Mouse (Mus musculus) colon, adult 2 months (tissue): Measurements from ENCODE around the gene Drap1. TPM values are rescaled to one million over a fixed set of nuclear protein-coding genes. Genes with fewer than 3 reads are reported as not detected.

Experiments used
- polyA plus RNA-seq: library from polyadenylated mRNA; depleted of rRNA; stranded (reverse); fragments of >200 nt; gene quantifications from 2 replicates; pipeline ENCODE4 v1.2.3, GENCODE M21; 2012; rRNA removed

The Drap1 gene
- polyA plus RNA-seq = 95.7 and 96.8 TPM in 2 replicates

DNA sequence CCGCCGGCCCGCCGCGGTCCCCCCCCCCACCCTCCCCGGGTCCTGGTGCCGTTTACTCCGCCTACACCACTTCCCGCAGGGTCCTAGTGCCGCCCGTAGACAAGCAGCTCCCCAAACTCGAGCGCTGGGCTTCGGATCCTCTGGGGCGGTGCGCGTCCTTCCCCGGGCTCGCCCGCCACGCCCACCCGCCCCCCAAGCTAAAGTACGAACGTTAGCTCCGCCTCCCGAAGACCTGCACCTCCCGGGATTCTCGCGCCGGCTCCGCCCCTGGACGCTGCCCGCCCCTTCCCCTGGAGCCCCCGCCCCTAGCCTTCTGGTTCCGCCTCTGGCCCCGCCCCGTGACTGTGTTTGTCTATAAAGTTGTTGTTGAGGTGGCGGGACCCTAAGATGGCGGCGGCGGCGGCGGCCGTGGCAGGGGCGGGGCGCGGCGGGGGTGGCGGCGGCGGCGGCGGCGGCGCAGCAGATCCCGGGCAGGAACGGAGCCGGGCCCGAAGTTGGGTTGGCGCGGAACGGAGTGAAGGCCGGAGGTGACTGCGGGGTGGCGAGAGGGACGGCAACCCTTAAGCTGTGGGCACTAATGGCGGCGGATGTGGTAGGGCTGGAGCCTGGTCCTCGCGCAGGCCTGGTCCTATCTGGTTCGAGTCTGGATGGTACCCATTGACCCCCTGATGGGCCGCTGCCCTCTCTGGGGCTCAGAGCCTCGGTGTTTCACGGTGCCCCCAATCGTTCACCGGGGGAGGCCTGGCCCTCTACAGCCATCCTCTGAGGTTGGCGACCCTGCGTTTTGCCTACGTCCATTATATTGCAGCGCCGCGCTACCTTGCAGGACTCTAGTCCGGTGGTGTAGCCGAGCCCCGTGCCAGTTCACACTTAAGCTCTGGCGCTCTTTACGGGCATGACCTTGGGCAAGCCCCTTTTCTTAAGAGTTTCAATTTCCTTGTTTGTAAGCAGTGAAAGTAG, at the start of gene Drap1, which contains the start of gene AI837181:
TSS of gene Drap1 (minus strand) at position 198 of the 960 bp plus-strand sequence.
TSS of gene AI837181 (plus strand) at position 363 of the 960 bp plus-strand sequence.

DNA sequence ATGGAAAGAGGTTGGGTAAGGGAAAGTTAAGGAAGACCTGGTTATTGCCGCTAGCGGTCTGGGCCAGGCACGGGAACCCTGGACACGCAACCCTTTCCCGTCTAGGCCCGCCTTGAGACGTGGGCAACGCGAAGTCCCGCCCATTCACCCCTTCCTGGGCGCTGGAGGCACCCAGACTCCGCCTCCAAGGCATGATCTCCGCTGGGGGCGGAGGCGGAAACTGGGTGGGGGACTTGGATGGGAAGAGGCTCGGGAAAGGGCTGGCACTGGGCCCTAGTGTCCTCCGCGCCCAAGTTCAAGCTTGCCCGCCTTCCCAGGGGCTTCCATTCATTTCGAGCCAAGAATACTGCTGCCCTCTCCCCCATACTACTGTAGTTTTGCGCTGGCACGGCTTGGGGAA, 48.9 kb upstream of the Drap1 start, which contains the start of gene Efemp2:
TSS of gene Efemp2 (plus strand) at position 235 of the 400 bp plus-strand sequence.

DNA sequence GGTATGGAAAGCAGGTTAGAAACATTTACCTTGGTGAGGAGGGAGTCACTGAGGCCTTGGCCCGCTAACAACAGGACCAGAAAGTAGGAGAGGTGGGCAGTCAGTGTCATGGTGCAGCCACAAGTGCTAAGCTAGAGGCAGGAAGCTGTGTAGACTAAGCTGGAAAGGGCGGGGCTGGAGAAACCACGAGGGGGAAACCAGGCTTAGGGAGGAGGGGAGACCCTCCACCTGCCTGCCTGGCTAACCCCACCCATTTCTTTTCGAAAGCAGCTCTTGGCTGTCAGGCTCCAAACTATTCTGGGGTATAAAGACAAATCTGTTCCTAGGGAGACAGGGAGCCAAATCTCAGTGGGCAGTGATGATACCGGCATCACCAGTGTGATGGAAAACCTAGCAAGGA, 43.6 kb upstream of the Drap1 start, which contains the start of gene Ctsw:
TSS of gene Ctsw (minus strand) at position 134 of the 400 bp plus-strand sequence.

DNA sequence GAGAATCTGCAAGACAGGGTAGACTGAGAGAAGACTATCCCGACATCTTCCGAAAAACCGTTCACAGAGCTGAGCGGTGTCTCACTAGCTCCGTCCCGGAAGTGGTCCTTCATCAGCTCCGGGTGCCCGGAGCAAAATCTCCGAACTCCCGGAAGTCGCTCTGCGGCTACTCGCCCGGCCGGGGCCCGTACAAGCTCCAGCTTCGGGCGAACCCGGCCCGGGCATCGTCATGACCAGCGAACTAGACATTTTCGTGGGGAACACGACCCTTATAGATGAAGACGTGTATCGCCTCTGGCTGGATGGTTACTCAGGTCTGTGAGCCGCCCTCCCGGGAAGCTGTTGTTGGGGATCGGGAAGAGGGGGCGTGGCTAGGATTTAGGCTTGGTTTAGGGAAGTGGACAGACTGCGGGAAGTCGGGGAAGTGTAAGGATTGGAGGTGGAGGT, 35.7 kb upstream of the Drap1 start, which contains the start of gene Fibp:
TSS of gene Fibp (plus strand) at position 151 of the 447 bp plus-strand sequence.

DNA sequence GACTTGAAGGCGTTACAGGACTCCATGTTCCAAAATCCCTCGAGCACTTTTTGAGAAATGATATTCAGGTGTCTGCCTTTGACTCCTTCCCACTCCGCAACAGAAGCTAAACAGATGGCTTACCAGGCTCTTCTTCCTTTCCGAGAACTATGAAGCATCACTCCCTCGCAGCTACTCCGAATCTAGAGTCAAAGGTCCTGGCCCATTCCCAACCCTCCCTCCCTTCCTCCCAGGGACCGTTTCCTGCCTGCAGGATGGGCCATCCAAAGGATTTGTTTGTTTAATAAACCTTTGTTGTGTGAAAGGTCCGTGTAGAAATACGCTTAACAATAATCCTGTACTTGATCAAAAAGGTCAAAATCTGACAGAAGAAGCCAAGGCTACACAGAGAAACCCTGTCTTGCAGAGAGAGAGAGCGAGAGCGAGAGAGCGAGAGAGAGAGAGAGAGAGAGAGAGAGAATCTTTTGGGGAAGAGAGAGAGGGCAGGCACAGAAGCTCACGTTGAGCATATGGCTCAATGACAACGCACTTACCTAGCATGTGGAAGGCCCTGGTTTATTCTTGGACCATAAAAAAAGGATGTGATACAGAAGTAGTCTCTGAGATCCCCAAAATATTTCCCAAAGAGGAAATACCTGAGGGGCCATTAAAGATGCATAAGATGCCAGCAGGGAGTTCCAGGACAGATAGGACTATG, 33.1 kb upstream of the Drap1 start, which contains the start of gene Ccdc85b:
TSS of gene Ccdc85b (minus strand) at position 149 of the 697 bp plus-strand sequence.

DNA sequence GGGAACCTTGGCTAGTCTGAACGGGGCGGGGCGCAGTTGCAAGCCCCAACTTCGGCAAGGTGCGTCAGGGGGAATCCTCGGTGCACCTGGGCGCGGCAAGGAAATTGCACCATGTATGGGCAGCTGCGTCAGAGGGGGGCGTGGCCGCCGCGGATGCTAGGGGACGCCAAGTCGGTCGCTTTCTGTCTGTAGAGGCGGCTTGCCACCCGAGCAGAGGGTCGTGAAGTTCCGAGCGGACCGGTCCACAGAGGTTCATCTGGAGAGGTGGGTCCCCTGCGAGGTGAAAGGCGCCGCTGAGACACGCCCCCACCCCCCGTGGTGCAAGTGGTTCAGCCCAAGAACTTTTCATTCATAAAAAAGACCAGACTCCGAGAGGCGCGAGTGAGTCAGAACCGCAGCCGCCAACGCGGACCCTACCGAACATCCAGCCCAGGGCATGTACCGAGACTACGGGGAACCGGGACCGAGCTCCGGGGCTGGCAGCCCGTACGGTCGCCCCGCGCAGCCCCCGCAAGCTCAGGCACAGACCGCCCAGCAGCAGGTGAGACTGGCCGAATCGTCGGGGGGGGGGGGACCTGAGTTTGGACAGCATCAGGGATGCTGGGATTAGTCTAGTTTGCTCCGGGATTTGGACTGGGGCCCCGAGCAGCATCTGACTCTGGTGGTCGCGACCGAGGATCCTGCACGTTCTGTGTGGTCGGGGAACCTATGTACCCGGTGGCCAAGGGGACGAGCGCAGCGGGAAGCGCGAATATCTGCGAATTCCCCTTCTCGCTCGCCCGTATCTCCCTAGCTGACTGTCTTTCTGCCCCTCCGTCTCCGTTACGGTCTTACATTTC, 23.0 kb upstream of the Drap1 start, which contains the start of gene Fosl1:
TSS of gene Fosl1 (plus strand) at position 33 of the 839 bp plus-strand sequence.

DNA sequence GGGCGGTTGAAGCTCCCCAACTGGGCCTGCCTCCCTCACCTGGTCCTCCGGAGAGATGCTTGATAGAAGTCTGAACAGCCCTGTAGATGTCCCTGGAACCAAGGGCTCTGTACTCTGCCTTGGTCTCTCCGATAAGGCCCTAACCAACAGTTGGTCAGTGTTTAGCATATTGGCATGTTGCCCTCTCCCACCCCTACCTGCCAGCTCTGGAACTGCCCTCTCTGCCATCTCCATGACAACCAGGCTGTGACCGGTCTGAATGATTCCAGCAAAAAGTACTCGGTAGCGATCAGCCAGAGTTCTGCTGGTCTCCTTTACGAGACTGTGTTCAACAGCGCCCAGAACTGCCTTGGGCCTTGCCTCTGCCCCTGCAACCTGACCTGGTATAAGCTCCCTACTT, 22.5 kb downstream of the Drap1 start, which contains the start of gene Tsga10ip:
TSS of gene Tsga10ip (minus strand) at position 234 of the 400 bp plus-strand sequence.

DNA sequence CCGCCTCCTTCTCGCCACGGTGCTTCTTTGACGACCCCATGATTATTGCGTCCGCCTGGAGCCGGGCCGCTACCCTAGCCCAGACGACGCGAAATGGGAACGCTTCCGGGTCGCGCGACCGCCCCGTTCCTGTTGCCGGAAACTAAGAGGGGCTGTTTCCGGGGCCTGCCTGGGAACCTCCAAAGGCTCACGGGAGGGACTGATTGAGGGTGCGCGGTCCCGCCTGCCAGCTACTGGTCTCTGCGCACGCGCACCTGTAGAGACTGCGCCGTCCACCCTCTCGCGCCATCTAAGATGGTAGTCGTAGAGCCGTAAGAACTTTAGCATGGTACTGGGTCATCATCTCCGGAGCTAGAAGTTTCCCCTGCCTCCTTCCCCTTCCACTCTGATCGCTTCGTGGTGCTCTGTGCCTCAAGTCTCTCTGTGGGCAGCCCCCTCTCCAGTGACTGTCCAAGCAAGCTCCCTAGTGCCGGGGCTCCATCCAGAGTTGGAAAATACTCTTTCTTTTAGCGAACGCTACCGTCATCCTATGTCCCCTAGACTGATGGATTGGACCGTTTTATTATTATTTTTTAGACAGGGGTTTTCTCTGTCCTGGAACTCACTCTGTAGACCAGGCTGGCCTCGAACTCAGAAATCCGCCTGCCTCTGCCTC, 36.1 kb downstream of the Drap1 start, which contains the start of gene Sart1:
TSS of gene Sart1 (minus strand) at position 116 of the 655 bp plus-strand sequence.

Other genes with a start within 250 kb of the Drap1 start
- 12.2 and 14.3 TPM in 2 replicates for gene Pacs1, start 151.9 kb downstream of the Drap1 start, polyA plus RNA-seq
- gene Sf3b2, start 129.5 kb downstream of the Drap1 start, polyA plus RNA-seq = 98.0 and 109 TPM in 2 replicates
- 0.16 and 0.31 TPM in 2 replicates for gene Gal3st3, start 126.6 kb downstream of the Drap1 start, polyA plus RNA-seq
- not detected in 2 replicates for gene Catsper1, start 89.2 kb downstream of the Drap1 start, polyA plus RNA-seq
- gene Cst6, start 75.4 kb downstream of the Drap1 start, polyA plus RNA-seq = 7.1 and 14.1 TPM in 2 replicates
- gene Eif1ad, start 58.2 kb downstream of the Drap1 start, polyA plus RNA-seq = 19.8 and 21.3 TPM in 2 replicates
- 71.2 and 91.0 TPM in 2 replicates for gene Banf1, start 57.8 kb downstream of the Drap1 start, polyA plus RNA-seq
- 15.2 and 19.0 TPM in 2 replicates for gene Sart1, start 36.3 kb downstream of the Drap1 start, polyA plus RNA-seq
- 0.33 and 1.9 TPM in 2 replicates for gene Tsga10ip, start 22.5 kb downstream of the Drap1 start, polyA plus RNA-seq
- gene AI837181, start 165 bp upstream of the Drap1 start, polyA plus RNA-seq = 85.1 and 96.6 TPM in 2 replicates
- 1.3 and 4.0 TPM in 2 replicates for gene Fosl1, start 22.6 kb upstream of the Drap1 start, polyA plus RNA-seq
- 10.3 and 10.6 TPM in 2 replicates for gene Ccdc85b, start 32.9 kb upstream of the Drap1 start, polyA plus RNA-seq
- gene Fibp, start 35.6 kb upstream of the Drap1 start, polyA plus RNA-seq = 124 and 150 TPM in 2 replicates
- gene Ctsw, start 43.5 kb upstream of the Drap1 start, polyA plus RNA-seq = 2.0 and 3.5 TPM in 2 replicates
- gene Efemp2, start 49.0 kb upstream of the Drap1 start, polyA plus RNA-seq = 52.6 and 58.6 TPM in 2 replicates
- 31.9 and 38.6 TPM in 2 replicates for gene Mus81, start 63.4 kb upstream of the Drap1 start, polyA plus RNA-seq
- gene Cfl1, start 65.5 kb upstream of the Drap1 start, polyA plus RNA-seq = 350 and 446 TPM in 2 replicates
- 0.30 and 0.34 TPM in 2 replicates for gene 1700020D05Rik, start 78.8 kb upstream of the Drap1 start, polyA plus RNA-seq
- gene Snx32, start 85.6 kb upstream of the Drap1 start, polyA plus RNA-seq = 4.2 and 4.4 TPM in 2 replicates
- gene Ovol1, start 135.7 kb upstream of the Drap1 start, polyA plus RNA-seq = 23.0 and 29.1 TPM in 2 replicates
- gene Ap5b1, start 143.0 kb upstream of the Drap1 start, polyA plus RNA-seq = 18.2 and 20.7 TPM in 2 replicates
- 40.4 and 56.8 TPM in 2 replicates for gene Rnaseh2c, start 176.9 kb upstream of the Drap1 start, polyA plus RNA-seq
- gene Kat5, start 185.3 kb upstream of the Drap1 start, polyA plus RNA-seq = 45.6 and 50.6 TPM in 2 replicates
- gene Rela, start 212.5 kb upstream of the Drap1 start, polyA plus RNA-seq = 61.1 and 66.8 TPM in 2 replicates
- 52.0 and 56.1 TPM in 2 replicates for gene Sipa1, start 238.7 kb upstream of the Drap1 start, polyA plus RNA-seq